Mouse (Mus musculus): Measurements from ENCODE around the gene Prom2.

The Prom2 gene

GRCm38 (mm10) chr2:127541185-127541584 lies at the start of gene Prom2:
Gene Prom2, minus strand, starts transcription at chr2:127541467.
- DNase-seq (ENCODE audit: low spot score in 2 of 2): no peak

GRCm38 (mm10) chr2:127590840-127591239 lies 49.6 kb upstream of the Prom2 start:
- DNase-seq (ENCODE audit: low spot score in 2 of 2): no peak

- no peak for DNase-seq (ENCODE audit: low spot score in 2 of 2)
These were observed 48.9 kb upstream of the Prom2 start for GRCm38 (mm10) chr2:127590204-127590603.

GRCm38 (mm10) chr2:127588897-127589296 lies 47.6 kb upstream of the Prom2 start:
- DNase-seq (ENCODE audit: low spot score in 2 of 2): no peak

- no peak for DNase-seq (ENCODE audit: low spot score in 2 of 2)
These were observed 46.2 kb upstream of the Prom2 start for GRCm38 (mm10) chr2:127587514-127587844.

- peak; percentile 68 to 70 for DNase-seq (ENCODE audit: low spot score in 2 of 2)
These were observed 45.6 kb upstream of the Prom2 start, which contains the start of the genes Zfp661 and Mrps5 for GRCm38 (mm10) chr2:127586694-127587513. Gene Zfp661, minus strand, starts transcription at chr2:127587094. Gene Mrps5, plus strand, starts transcription at chr2:127587222.

GRCm38 (mm10) chr2:127584436-127584858 lies 43.2 kb upstream of the Prom2 start:
- DNase-seq (ENCODE audit: low spot score in 2 of 2): peak; percentile 91 to 93

- DNase-seq (ENCODE audit: low spot score in 2 of 2): no peak
These were observed 32.1 kb upstream of the Prom2 start for GRCm38 (mm10) chr2:127573322-127573721.

- DNase-seq (ENCODE audit: low spot score in 2 of 2): peak; percentile 93 to 94
These were observed 18.1 kb upstream of the Prom2 start for GRCm38 (mm10) chr2:127559070-127559966.

- DNase-seq (ENCODE audit: low spot score in 2 of 2): peak in 1 of 2 experiments; percentile 44
These were observed 9.8 kb upstream of the Prom2 start for GRCm38 (mm10) chr2:127551078-127551477.

- DNase-seq (ENCODE audit: low spot score in 2 of 2): no peak
These were observed 9.2 kb upstream of the Prom2 start for GRCm38 (mm10) chr2:127550446-127550845.

GRCm38 (mm10) chr2:127549711-127550110 lies 8.4 kb upstream of the Prom2 start:
- no peak for DNase-seq (ENCODE audit: low spot score in 2 of 2)

- DNase-seq (ENCODE audit: low spot score in 2 of 2): no peak
These were observed 7.2 kb upstream of the Prom2 start for GRCm38 (mm10) chr2:127548342-127549074.

- DNase-seq (ENCODE audit: low spot score in 2 of 2): no peak
These were observed 430 bp upstream of the Prom2 start for GRCm38 (mm10) chr2:127541697-127542096.

GRCm38 (mm10) chr2:127539494-127539893 lies 1.8 kb downstream of the Prom2 start:
- no peak for DNase-seq (ENCODE audit: low spot score in 2 of 2)

- DNase-seq (ENCODE audit: low spot score in 2 of 2): peak in 1 of 2 experiments; percentile 38
These were observed 3.7 kb downstream of the Prom2 start for GRCm38 (mm10) chr2:127537548-127537947.

- DNase-seq (ENCODE audit: low spot score in 2 of 2): peak; percentile 36 to 63
These were observed 5.9 kb downstream of the Prom2 start for GRCm38 (mm10) chr2:127535363-127535762.

- DNase-seq (ENCODE audit: low spot score in 2 of 2): no peak
These were observed 8.9 kb downstream of the Prom2 start for GRCm38 (mm10) chr2:127532379-127532778.

- no peak for DNase-seq (ENCODE audit: low spot score in 2 of 2)
These were observed 9.7 kb downstream of the Prom2 start for GRCm38 (mm10) chr2:127531592-127531991.

- DNase-seq (ENCODE audit: low spot score in 2 of 2): no peak
These were observed 10.8 kb downstream of the Prom2 start for GRCm38 (mm10) chr2:127530418-127530817.

GRCm38 (mm10) chr2:127525004-127525775 lies 16.1 kb downstream of the Prom2 start:
- no peak for DNase-seq (ENCODE audit: low spot score in 2 of 2)

All from frontal cortex, postnatal 25 days (tissue).